Mouse (Mus musculus): ENCODE measurements around the gene Uck1.

Uck1 gene

GRCm38 (mm10) chr2:32218541-32219334 lies 41.2 kb downstream of the Uck1 start:
- no peak for DNase-seq

GRCm38 (mm10) chr2:32218113-32218512 lies 41.8 kb downstream of the Uck1 start:
- DNase-seq = no peak

GRCm38 (mm10) chr2:32217656-32218055 lies 42.3 kb downstream of the Uck1 start:
- DNase-seq = no peak

GRCm38 (mm10) chr2:32216506-32216905 lies 43.5 kb downstream of the Uck1 start:
- DNase-seq = no peak

- DNase-seq = no peak
Measured at GRCm38 (mm10) chr2:32215576-32215975, 44.4 kb downstream of the Uck1 start.

GRCm38 (mm10) chr2:32213000-32213399 lies 47.0 kb downstream of the Uck1 start:
- no peak for DNase-seq

GRCm38 (mm10) chr2:32211689-32212088 lies 48.3 kb downstream of the Uck1 start:
- no peak for DNase-seq

- DNase-seq = no peak
Measured at GRCm38 (mm10) chr2:32207682-32208081, 52.3 kb downstream of the Uck1 start.
